Mouse (Mus musculus) forebrain, embryonic 11.5 days (tissue): ENCODE measurements at regions not wholly inside any gene's neighbourhood (a gene's known extent, or its start where the extent isn't known, plus 50 kb on each side); places are given as distances from the start of the nearest gene placed in this dataset.

Experiments
- ATAC-seq: fragments of 200-750 bp; cut with Nextera tagmentation; replicated peaks from 2 replicates; pipeline ENCODE4 v1.8.0; 2017; ENCODE audit warnings: moderate TSS enrichment; ENCODE audit not compliant: low FRiP score
- DNase-seq: peaks from one replicate; pipeline ENCODE4 v3.0.0-alpha.2; 2017; ENCODE audit warnings: low spot score
- H3K27ac ChIP-seq: fragments of 300-500 bp; sonication (generic); 2 replicates; pipeline ENCODE4 v1.5.1; 2014; ENCODE audit warnings: low read depth, low read length
- H3K27me3 ChIP-seq: fragments of 300-500 bp; sonication (generic); 2 replicates; pipeline ENCODE4 v1.6.1; 2014; ENCODE audit warnings: mild to moderate bottlenecking, low read length, mixed read lengths; ENCODE audit not compliant: control insufficient read depth, insufficient read depth
- H3K36me3 ChIP-seq: fragments of 300-500 bp; sonication (generic); 2 replicates; pipeline ENCODE4 v1.6.1; 2014; ENCODE audit warnings: mild to moderate bottlenecking, low read length, moderate library complexity, mixed read lengths; ENCODE audit not compliant: control insufficient read depth, insufficient read depth
- H3K4me1 ChIP-seq: fragments of 300-500 bp; sonication (generic); replicated peaks from 2 replicates; pipeline ENCODE4 v1.6.1; 2014; ENCODE audit warnings: low read length, mixed read lengths; ENCODE audit not compliant: control insufficient read depth, insufficient read depth
- H3K4me2 ChIP-seq: fragments of 300-500 bp; sonication (generic); 2 replicates; pipeline ENCODE4 v1.6.1; 2014; ENCODE audit warnings: low read depth, mild to moderate bottlenecking, low read length, moderate library complexity, mixed read lengths; ENCODE audit not compliant: severe bottlenecking
- H3K4me3 ChIP-seq: fragments of 300-500 bp; sonication (generic); 2 replicates; pipeline ENCODE4 v1.5.1; 2014; ENCODE audit warnings: low read depth, low read length
- H3K9ac ChIP-seq: fragments of 300-500 bp; sonication (generic); 2 replicates; pipeline ENCODE4 v1.6.1; 2014; ENCODE audit warnings: low read length
- H3K9me3 ChIP-seq: fragments of 300-500 bp; sonication (generic); 2 replicates; pipeline ENCODE4 v1.6.1; 2016; ENCODE audit warnings: low read length, mixed read lengths; ENCODE audit not compliant: control insufficient read depth
- WGBS: fragments of 180-500 bp; shearing (Covaris S2); extraction: QIAGEN DNeasy Blood & Tissue Kit; methylation state at CpG from one replicate; pipeline ENCODE4 v1.1.7; 2014; 5-methylcytosine and 5-hydroxymethylcytosine counted together

DNA sequence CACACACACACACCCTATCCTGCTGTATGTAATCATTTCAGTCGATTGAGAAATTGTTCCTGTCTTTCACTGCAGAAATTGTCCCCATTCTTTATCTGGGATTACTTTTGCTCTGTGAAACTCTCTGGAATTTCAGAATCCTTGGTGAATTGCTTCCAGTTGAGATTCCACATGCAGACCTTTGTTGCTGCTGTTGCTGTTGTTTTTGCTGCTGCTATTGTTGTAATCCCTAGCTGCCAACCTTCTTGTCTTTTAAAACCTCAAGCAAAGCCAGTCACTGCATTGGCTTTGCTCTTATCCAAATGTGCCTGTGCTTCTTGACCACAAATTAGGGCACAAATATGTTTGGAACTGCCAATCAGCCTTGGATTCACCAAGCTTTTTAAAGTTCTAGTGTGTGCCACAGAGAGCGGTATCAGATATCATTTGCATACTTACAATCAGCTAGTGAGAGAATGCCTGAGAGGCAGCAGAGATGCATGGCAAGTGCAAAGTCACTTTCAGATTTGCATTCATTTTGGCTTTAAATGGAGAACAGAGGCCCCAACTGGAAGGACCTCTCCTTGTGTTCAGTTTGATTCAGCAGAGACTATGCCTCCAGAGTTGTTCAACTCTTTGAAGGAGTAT, 1187.0 kb upstream of the Map3k7 start:
- no peak overlapping the region for H3K4me3 ChIP-seq
- H3K27me3 ChIP-seq: no peaks in the 10 kb centered on the region
- H3K27ac ChIP-seq: no peak overlapping the region
- H3K9ac ChIP-seq: no peak overlapping the region
- H3K4me1 ChIP-seq: peaks cover 4% of the 10 kb centered on the region; the same call in 1 of the 2 replicates
- ATAC-seq (no peak), DNase-seq (no peak)
- H3K9me3 ChIP-seq: no peaks in the 10 kb centered on the region
- H3K36me3 ChIP-seq: no peaks in the 10 kb centered on the region
- WGBS: 42% methylated on average over 2 of the region's 2 CpGs
- H3K4me2 ChIP-seq: no peak overlapping the region

DNA sequence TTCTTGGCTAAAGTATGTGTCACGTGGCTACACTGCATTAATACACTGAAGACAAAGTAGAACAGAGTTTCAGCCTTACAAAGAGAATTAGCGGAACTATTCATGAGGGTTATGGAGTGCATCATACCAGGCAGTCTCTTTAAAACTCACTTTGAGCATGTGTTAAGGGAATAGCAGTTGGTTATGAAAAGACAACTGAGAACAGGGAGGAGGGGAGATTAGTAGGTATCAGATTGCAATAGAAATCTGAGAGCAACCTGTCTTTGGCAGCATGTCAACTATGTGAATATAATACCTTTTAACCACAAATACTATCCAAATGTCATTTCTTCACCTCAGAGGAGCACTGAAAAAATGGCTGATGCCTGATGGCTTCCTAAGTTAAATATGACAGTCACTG, 1182.2 kb upstream of the Map3k7 start:
- H3K4me3 ChIP-seq: no peak overlapping the region
- H3K4me2 ChIP-seq: no peak overlapping the region
- H3K9me3 ChIP-seq: no peaks in the 10 kb centered on the region
- H3K4me1 ChIP-seq: peaks cover 4% of the 10 kb centered on the region; the same call in 1 of the 2 replicates
- ATAC-seq (no peak), DNase-seq (no peak)
- H3K9ac ChIP-seq: no peak overlapping the region
- H3K27me3 ChIP-seq: no peaks in the 10 kb centered on the region
- WGBS: 71% methylated on average over 2 of the region's 2 CpGs
- H3K36me3 ChIP-seq: no peaks in the 10 kb centered on the region
- no peak overlapping the region for H3K27ac ChIP-seq

DNA sequence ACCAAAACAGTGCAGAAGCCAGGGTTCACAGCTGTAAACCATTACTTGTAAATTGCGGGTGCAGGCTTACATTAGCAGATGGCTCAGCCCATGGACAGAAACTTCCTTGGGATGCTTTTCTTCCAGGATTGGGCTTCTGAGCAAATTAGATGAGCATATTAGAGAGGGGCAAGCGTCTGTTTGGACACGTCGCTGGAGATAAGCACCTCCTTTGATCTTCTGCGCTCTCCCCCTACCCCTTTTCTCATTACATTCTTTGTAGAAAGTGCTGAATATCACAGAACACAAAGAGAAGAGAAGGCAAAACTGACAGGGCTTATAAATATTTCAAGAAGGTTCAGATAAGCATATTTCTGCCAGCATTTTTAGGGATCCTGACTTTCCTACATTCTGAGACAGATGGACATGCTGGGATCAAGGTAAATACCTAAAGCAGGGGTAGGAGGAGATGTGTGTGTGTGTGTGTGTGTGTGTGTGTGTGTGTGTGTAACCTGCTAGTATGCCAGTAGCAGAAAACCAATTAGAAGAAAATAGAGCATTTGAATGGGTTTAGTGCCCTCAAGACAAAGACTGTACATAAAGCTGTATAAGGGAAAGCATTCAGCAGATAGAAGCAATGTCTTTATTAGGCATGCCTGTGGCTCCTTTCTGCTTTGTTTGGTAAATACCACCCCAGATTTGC, 1173.8 kb upstream of the Map3k7 start:
- no peak overlapping the region for H3K27ac ChIP-seq

DNA sequence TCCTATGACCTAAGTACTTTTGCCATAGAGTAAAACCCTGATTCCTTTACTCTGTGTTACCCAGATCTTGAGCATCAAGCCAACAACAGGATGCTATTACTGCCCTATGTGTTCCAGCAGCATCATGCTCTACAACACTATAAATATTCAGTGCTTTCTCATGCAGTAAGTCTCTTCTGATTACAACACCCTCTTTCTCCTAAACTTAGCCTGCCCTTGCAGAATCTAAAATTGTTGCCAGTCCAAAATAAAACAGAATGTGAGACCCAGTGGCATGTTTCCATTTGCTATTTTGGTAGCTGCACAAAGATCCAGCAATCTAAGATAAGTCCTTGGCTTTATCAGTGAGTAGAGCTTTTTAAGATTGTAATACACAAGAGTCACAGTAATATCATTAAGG, 1154.1 kb upstream of the Map3k7 start:
- no peak overlapping the region for H3K9ac ChIP-seq
- DNase-seq: no peak

More for the DNA sequence above, 1173.8 kb upstream of the Map3k7 start:
- no peaks in the 10 kb centered on the region for H3K27me3 ChIP-seq
- H3K9ac ChIP-seq: no peak overlapping the region
- no peak overlapping the region for H3K4me2 ChIP-seq
- WGBS: 26% methylated on average over 5 of the region's 5 CpGs
- H3K36me3 ChIP-seq: no peaks in the 10 kb centered on the region
- H3K4me3 ChIP-seq: no peak overlapping the region
- peak; percentile 56 for ATAC-seq
- H3K4me1 ChIP-seq: no peaks in the 10 kb centered on the region; the same call in 1 of the 2 replicates
- no peak for DNase-seq
- H3K9me3 ChIP-seq: no peaks in the 10 kb centered on the region

DNA sequence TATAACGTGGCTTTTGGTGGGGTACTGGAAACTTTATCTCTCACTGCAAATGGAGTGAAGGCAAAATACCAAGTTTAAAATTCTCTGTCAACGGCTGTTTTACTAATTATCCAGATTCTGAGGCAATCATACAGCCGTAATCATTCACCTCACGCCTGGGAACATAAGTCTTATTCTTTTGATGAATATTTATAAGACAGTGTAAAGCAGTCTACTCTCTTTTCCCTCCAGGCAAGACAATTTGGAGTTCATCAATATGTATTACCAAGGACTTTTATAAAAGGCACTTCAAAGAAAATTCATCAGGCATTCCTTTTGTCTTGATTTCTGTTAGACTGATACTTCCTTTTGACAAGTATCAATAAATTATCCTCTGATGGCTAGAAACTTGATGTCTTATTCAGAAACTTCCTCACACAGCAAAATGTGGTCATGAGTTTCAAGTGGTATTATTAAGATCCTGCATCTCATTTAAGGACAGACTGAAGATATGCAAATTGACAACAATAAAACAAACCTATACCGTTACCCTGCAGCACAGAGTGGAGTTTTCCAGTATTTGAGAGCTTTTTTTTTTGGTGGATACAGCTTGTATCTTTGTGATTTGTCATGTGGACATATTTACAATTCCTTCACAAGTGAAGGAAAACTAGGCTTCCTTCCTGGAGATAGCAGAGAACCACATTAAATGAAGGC, 1108.4 kb upstream of the Map3k7 start:
- H3K4me3 ChIP-seq: no peak overlapping the region
- H3K27ac ChIP-seq: no peak overlapping the region
- no peak overlapping the region for H3K4me2 ChIP-seq
- H3K9me3 ChIP-seq: no peaks in the 10 kb centered on the region
- H3K9ac ChIP-seq: no peak overlapping the region
- H3K27me3 ChIP-seq: no peaks in the 10 kb centered on the region
- H3K36me3 ChIP-seq: no peaks in the 10 kb centered on the region
- WGBS: 62% methylated on average over 5 of the region's 5 CpGs
- H3K4me1 ChIP-seq: no peaks in the 10 kb centered on the region
- ATAC-seq (peak; percentile 84), DNase-seq (no peak)

More for the DNA sequence above, 1154.1 kb upstream of the Map3k7 start:
- Histone ChIP-seq H3K4me2 (no peak overlapping the region), H3K36me3 (no peaks in the 10 kb centered on the region), H3K4me3 (no peak overlapping the region), H3K9me3 (no peaks in the 10 kb centered on the region), H3K27me3 (no peaks in the 10 kb centered on the region), H3K27ac (no peak overlapping the region), H3K4me1 (no peaks in the 10 kb centered on the region)
- no peak for ATAC-seq

DNA sequence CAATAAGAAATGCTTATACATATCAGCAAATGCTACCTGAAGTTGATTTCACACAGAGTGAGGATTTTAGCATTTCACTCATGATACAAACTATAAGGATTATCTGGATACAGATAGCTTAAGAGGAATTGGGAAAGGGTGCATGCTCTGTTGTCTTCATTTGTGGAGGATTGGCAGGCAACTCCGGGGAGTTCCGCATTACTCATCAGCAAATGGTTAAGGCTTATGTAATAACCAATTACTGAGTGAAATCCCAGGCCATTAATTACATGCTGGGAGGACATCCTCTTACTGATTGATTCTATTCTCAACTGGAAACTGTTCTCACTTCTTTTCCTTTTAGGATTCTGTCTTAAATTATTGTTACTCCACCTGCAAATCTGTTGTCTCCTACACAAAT, 1058.9 kb upstream of the Map3k7 start:
- no peak for ATAC-seq
- 58% methylated on average over 2 of the region's 2 CpGs for WGBS

DNA sequence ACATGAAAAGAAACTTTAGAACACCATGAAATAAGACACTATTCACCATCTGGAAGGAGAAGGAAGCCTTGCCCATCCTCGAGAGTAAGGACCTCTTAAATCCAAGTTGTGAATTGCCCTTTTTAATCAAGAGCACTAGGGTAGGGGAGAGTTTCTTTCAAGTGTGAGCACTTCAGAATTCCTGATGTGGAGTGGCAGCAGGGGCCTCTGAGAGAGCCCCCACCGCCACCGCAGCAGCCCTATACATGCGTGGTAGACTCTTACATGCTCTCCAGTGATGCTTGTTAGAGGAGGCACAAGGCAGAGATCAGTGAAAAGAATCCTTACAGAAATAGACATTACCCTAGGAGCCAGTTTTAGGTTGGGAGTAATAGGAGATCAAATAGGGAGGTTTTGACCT, 1041.0 kb upstream of the Map3k7 start:
- no peaks in the 10 kb centered on the region for H3K9me3 ChIP-seq
- 78% methylated on average over 4 of the region's 4 CpGs for WGBS
- H3K27ac ChIP-seq: no peak overlapping the region
- H3K4me2 ChIP-seq: no peak overlapping the region
- no peaks in the 10 kb centered on the region for H3K4me1 ChIP-seq
- no peaks in the 10 kb centered on the region for H3K36me3 ChIP-seq
- no peak overlapping the region for H3K9ac ChIP-seq
- H3K27me3 ChIP-seq: no peaks in the 10 kb centered on the region
- ATAC-seq (no peak), DNase-seq (no peak)
- no peak overlapping the region for H3K4me3 ChIP-seq

More for the DNA sequence above, 1058.9 kb upstream of the Map3k7 start:
- no peaks in the 10 kb centered on the region for H3K36me3 ChIP-seq
- H3K4me1 ChIP-seq: no peaks in the 10 kb centered on the region
- DNase-seq: no peak
- H3K9me3 ChIP-seq: no peaks in the 10 kb centered on the region
- no peak overlapping the region for H3K27ac ChIP-seq
- no peak overlapping the region for H3K4me3 ChIP-seq
- no peaks in the 10 kb centered on the region for H3K27me3 ChIP-seq
- H3K4me2 ChIP-seq: no peak overlapping the region
- no peak overlapping the region for H3K9ac ChIP-seq

DNA sequence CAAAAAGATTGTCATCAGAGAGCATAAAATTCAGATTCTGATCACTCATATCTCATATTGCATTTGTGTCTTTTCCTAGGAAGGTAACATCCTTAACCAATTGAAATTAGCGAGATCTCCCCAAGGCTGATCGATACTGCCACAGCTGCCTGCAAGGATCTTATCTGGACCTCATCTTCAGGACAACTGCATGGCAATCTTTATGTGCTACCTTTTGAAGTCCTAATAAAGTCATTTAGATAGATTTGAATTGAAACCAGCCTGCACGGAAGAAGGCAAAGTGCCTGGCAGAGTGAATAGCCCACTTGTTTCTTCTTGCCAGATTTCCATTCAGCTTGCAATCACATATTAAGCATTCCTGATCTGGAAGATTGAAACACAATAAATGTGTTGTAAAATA, 1031.5 kb upstream of the Map3k7 start:
- Histone ChIP-seq H3K4me1 (no peaks in the 10 kb centered on the region), H3K4me3 (no peak overlapping the region), H3K9ac (no peak overlapping the region), H3K9me3 (no peaks in the 10 kb centered on the region), H3K27ac (no peak overlapping the region), H3K4me2 (no peak overlapping the region), H3K27me3 (no peaks in the 10 kb centered on the region), H3K36me3 (no peaks in the 10 kb centered on the region)
- DNase-seq: no peak
- no peak for ATAC-seq
- WGBS: 76% methylated on average over 3 of the region's 3 CpGs
